Mouse (Mus musculus) CH12.LX (cell line): ENCODE data around the gene Hoxb3.

Experiments
- CTCF ChIP-seq, 2 experiments: IDR thresholded peaks in 1 of 2; conservative IDR thresholded peaks in 1 of 2; 2 replicates each; pipeline ENCODE4 v1.5.1; 2011 to 2012; ENCODE audit warnings: low read depth in 2 of 2, low read length in 2 of 2, improper control_type of control experiment in 1 of 2, inconsistent platforms in 1 of 2, mild to moderate bottlenecking in 1 of 2, moderate library complexity in 1 of 2
- MAX ChIP-seq: IDR thresholded peaks from 2 replicates; pipeline ENCODE4 v1.6.1; 2011; ENCODE audit warnings: low read length, improper control_type of control experiment
- MAZ ChIP-seq: IDR thresholded peaks from 2 replicates; pipeline ENCODE4 v1.6.1; 2012; ENCODE audit warnings: low read depth, mild to moderate bottlenecking, inconsistent platforms, low read length, improper control_type of control experiment, moderate library complexity
- POLR2AphosphoS2 ChIP-seq: IDR thresholded peaks from 2 replicates; pipeline ENCODE4 v1.6.1; 2011; ENCODE audit warnings: low read depth, low read length, improper control_type of control experiment
- RCOR1 ChIP-seq: conservative IDR thresholded peaks from 2 replicates; pipeline ENCODE4 v1.6.1; 2012; ENCODE audit warnings: low read depth, mild to moderate bottlenecking, inconsistent platforms, low read length, improper control_type of control experiment
- TBP ChIP-seq: conservative IDR thresholded peaks from 2 replicates; pipeline ENCODE4 v1.6.1; 2011; ENCODE audit warnings: low read depth, low read length, improper control_type of control experiment
- ZKSCAN1 ChIP-seq: IDR thresholded peaks from 2 replicates; pipeline ENCODE4 v1.6.1; 2012; ENCODE audit warnings: low read depth, inconsistent platforms, low read length, improper control_type of control experiment, borderline replicate concordance
- ZNF384 ChIP-seq: IDR thresholded peaks from 2 replicates; pipeline ENCODE4 v1.6.1; 2012; ENCODE audit warnings: low read depth, low read length, improper control_type of control experiment, inconsistent platforms

GRCm38 (mm10) chr11:96306908-96307269 is 16.2 kb upstream of the Hoxb3 start:
- no peak for TF ChIP-seq CTCF (conservative IDR thresholded peaks at IDR 0.05 in 1 of 2, IDR thresholded peaks at IDR 0.05 in 1 of 2; ENCODE audit: low read depth in 2 of 2, low read length in 2 of 2)
- no peak for TF ChIP-seq ZNF384
- TF ChIP-seq MAX, result no peak
- no peak for TF ChIP-seq RCOR1
- TF ChIP-seq TBP, result no peak
- no peak for TF ChIP-seq ZKSCAN1
- TF ChIP-seq MAZ, result no peak
- TF ChIP-seq POLR2AphosphoS2, result no peak
